Mouse (Mus musculus) hindbrain, embryonic 16.5 days (tissue): ENCODE results near the gene Ackr2. TPM values are rescaled to one million over a fixed set of nuclear protein-coding genes. Genes with fewer than 3 reads are reported as not detected.

Source experiments
- polyA plus RNA-seq: library from polyadenylated mRNA; unstranded; fragments of >200 nt; fragmentation: Nextera tagmentation; extraction: Ambion mirVana; gene quantifications from 2 replicates; pipeline ENCODE4 v1.2.1, GENCODE M21; 2015

The Ackr2 gene
- polyA plus RNA-seq, 1 experiment from 2014 or later: 3.5 TPM

Other genes starting within 250 kb of the Ackr2 start
- gene Sec22c, start 192.9 kb upstream of the Ackr2 start, polyA plus RNA-seq: 29.2 and 30.4 TPM in 2 replicates
- gene Ss18l2, start 188.0 kb upstream of the Ackr2 start, polyA plus RNA-seq: 171 and 184 TPM in 2 replicates
- gene Nktr, start 179.2 kb upstream of the Ackr2 start, polyA plus RNA-seq: 43.2 and 44.4 TPM in 2 replicates
- 15.0 and 22.8 TPM in 2 replicates for gene Zfp651, start 139.0 kb upstream of the Ackr2 start, polyA plus RNA-seq
- 1.9 and 3.3 TPM in 2 replicates for gene Klhl40, start 120.7 kb upstream of the Ackr2 start, polyA plus RNA-seq
- 0.50 and 0.55 TPM in 2 replicates for gene Hhatl, start 105.8 kb upstream of the Ackr2 start, polyA plus RNA-seq
- gene Ccdc13, start 58.9 kb upstream of the Ackr2 start, polyA plus RNA-seq: 2.8 and 3.6 TPM in 2 replicates
- gene Higd1a, start 40.0 kb upstream of the Ackr2 start, polyA plus RNA-seq: 160 and 166 TPM in 2 replicates
- not detected in 2 replicates for gene Cyp8b1, start 17.9 kb downstream of the Ackr2 start, polyA plus RNA-seq
- gene Fam198a, start 52.6 kb downstream of the Ackr2 start, polyA plus RNA-seq: 2.9 and 3.1 TPM in 2 replicates
- 41.7 and 43.5 TPM in 2 replicates for gene Pomgnt2, start 98.8 kb downstream of the Ackr2 start, polyA plus RNA-seq
- 75.8 and 89.4 TPM in 2 replicates for gene Snrk, start 218.9 kb downstream of the Ackr2 start, polyA plus RNA-seq